Mouse (Mus musculus) liver, embryonic 11.5 days (tissue): ENCODE data around the gene Hspa5. TPM values are rescaled to one million over a fixed set of nuclear protein-coding genes. Genes with fewer than 3 reads are reported as not detected.
"Not testable (repeated sequence)": the region's sequence is repeated elsewhere in the genome, so short reads cannot be mapped to it uniquely, and the experiment has no call there.

Source experiments
- ATAC-seq: fragments of 200-750 bp; cut with Nextera tagmentation; replicated peaks from 2 replicates; pipeline ENCODE4 v1.8.0; 2017; ENCODE audit warnings: moderate number of reproducible peaks, mild to moderate bottlenecking, moderate TSS enrichment, moderate library complexity; ENCODE audit not compliant: low FRiP score
- DNase-seq: peaks from one replicate; pipeline ENCODE4 v3.0.0-alpha.2; 2017; ENCODE audit warnings: low spot score
- H3K27ac ChIP-seq: fragments of 300-500 bp; sonication (generic); 2 replicates; pipeline ENCODE4 v1.5.1; 2014; ENCODE audit warnings: mild to moderate bottlenecking, low read depth, low read length, control low read depth
- H3K27me3 ChIP-seq: fragments of 300-500 bp; sonication (generic); replicated peaks from 2 replicates; pipeline ENCODE4 v1.6.1; 2014; ENCODE audit warnings: low read length, mixed read lengths; ENCODE audit not compliant: control insufficient read depth, insufficient read depth
- H3K36me3 ChIP-seq: fragments of 300-500 bp; sonication (generic); 2 replicates; pipeline ENCODE4 v1.6.1; 2014; ENCODE audit warnings: mild to moderate bottlenecking, low read length, moderate library complexity, mixed read lengths; ENCODE audit not compliant: control insufficient read depth, insufficient read depth
- H3K4me1 ChIP-seq: fragments of 300-500 bp; sonication (generic); replicated peaks from 2 replicates; pipeline ENCODE4 v1.6.1; 2014; ENCODE audit warnings: low read length, mixed read lengths; ENCODE audit not compliant: control insufficient read depth, insufficient read depth
- H3K4me2 ChIP-seq: fragments of 300-500 bp; sonication (generic); 2 replicates; pipeline ENCODE4 v1.6.1; 2014; ENCODE audit warnings: mild to moderate bottlenecking, control low read depth, moderate library complexity
- H3K4me3 ChIP-seq: fragments of 300-500 bp; sonication (generic); 2 replicates; pipeline ENCODE4 v1.5.1; 2014; ENCODE audit warnings: low read depth, low read length, control low read depth
- H3K9ac ChIP-seq: fragments of 300-500 bp; sonication (generic); 2 replicates; pipeline ENCODE4 v1.6.1; 2014; ENCODE audit warnings: low read depth, low read length, control low read depth
- H3K9me3 ChIP-seq: fragments of 300-500 bp; sonication (generic); 2 replicates; pipeline ENCODE4 v1.6.1; 2016; ENCODE audit warnings: low read length, inconsistent platforms, mixed read lengths; ENCODE audit not compliant: control insufficient read depth
- WGBS: fragments of 180-500 bp; shearing (Covaris S2); extraction: QIAGEN DNeasy Blood & Tissue Kit; methylation state at CpG from one replicate; pipeline ENCODE4 v1.1.7; 2014; 5-methylcytosine and 5-hydroxymethylcytosine counted together
- polyA plus RNA-seq: library from polyadenylated mRNA; unstranded; fragments of >200 nt; fragmentation: Nextera tagmentation; extraction: Ambion mirVana; gene quantifications from 2 replicates; pipeline ENCODE4 v1.2.1, GENCODE M21; 2014

Hspa5 gene
- polyA plus RNA-seq, 1 experiment from 2014 or later: 964 TPM

GRCm38 (mm10) chr2:34744476-34744875 lies 27.3 kb upstream of the Hspa5 start:
- Histone ChIP-seq H3K27ac (no peak overlapping the region), H3K27me3 (no peaks in the 10 kb centered on the region), H3K4me3 (no peak overlapping the region), H3K4me2 (no peak overlapping the region), H3K9ac (no peak overlapping the region), H3K4me1 (peaks cover 31% of the 10 kb centered on the region), H3K9me3 (no peaks in the 10 kb centered on the region), H3K36me3 (no peaks in the 10 kb centered on the region; the same call in 1 of the 2 replicates)
- DNase-seq (no peak), ATAC-seq (no peak)
- WGBS: 94% methylated on average over 8 of the region's 8 CpGs

DNA sequence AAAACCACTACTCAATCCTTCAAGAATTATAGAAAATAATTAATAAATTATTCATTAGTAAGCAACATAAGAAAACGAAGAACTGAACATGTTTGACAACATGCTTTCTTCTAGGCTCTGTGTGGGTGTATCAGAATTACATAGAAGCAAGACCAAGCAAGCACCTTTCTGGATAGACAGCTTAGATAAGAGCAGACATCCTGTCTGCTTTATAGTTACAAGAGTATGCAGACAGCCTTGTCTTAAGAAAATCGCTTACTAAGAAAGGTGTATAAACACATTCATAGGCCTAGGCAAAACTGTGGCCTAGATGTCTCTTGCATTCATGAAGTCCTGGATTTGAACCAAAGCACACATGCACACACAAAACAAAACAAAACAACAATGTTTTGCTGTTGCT lies 26.1 kb upstream of the Hspa5 start:
- no peak overlapping the region for H3K9ac ChIP-seq
- H3K9me3 ChIP-seq: no peaks in the 10 kb centered on the region
- no peak for DNase-seq
- no peak overlapping the region for H3K27ac ChIP-seq
- H3K4me1 ChIP-seq: peaks cover 26% of the 10 kb centered on the region
- no peaks in the 10 kb centered on the region; the same call in 1 of the 2 replicates for H3K36me3 ChIP-seq
- no peak overlapping the region for H3K4me2 ChIP-seq
- no peak overlapping the region for H3K4me3 ChIP-seq
- H3K27me3 ChIP-seq: no peaks in the 10 kb centered on the region
- ATAC-seq: no peak
- WGBS: 75% methylated on average over 2 of the region's 2 CpGs

- H3K36me3 ChIP-seq: no peaks in the 10 kb centered on the region; the same call in 1 of the 2 replicates
- 56% methylated on average over 4 of the region's 4 CpGs for WGBS
- H3K4me1 ChIP-seq: peaks cover 30% of the 10 kb centered on the region
- no peaks in the 10 kb centered on the region for H3K27me3 ChIP-seq
- H3K4me3 ChIP-seq: no peak overlapping the region
- H3K4me2 ChIP-seq: peak overlapping the region; percentile 16; the same call in 1 of the 2 replicates
- H3K27ac ChIP-seq: peak overlapping the region; percentile 26
- no peak overlapping the region; the same call in 1 of the 2 replicates for H3K9ac ChIP-seq
- ATAC-seq (no peak), DNase-seq (no peak)
- no peaks in the 10 kb centered on the region for H3K9me3 ChIP-seq
Observed at GRCm38 (mm10) chr2:34748479-34748878, 23.3 kb upstream of the Hspa5 start.

DNA sequence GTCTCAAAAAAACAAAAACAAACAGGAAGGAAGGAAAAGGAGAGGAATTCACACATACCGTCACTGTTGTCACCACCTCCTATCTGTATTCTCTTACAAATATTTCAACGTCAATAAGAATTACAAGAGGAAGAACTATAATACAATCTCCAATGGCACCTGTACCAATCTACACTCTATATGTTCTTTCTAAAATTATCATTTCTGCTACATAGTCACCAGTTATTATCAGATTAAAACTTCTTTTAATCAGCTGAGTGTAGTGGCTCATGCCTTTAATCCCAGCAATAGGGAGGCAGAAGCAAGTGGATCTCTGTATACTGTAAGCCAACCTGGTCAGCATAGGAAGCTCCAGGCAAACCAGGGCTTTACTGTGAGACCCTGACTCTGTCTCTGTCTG lies 21.5 kb upstream of the Hspa5 start:
- no peak for DNase-seq
- H3K4me1 ChIP-seq: peaks cover 30% of the 10 kb centered on the region
- H3K4me3 ChIP-seq: no peak overlapping the region
- no peaks in the 10 kb centered on the region for H3K27me3 ChIP-seq
- no peak for ATAC-seq
- H3K4me2 ChIP-seq: no peak overlapping the region
- H3K36me3 ChIP-seq: no peaks in the 10 kb centered on the region; the same call in 1 of the 2 replicates
- H3K27ac ChIP-seq: no peak overlapping the region
- H3K9ac ChIP-seq: no peak overlapping the region
- no peaks in the 10 kb centered on the region for H3K9me3 ChIP-seq
- 65% methylated on average over 2 of the region's 2 CpGs for WGBS

DNA sequence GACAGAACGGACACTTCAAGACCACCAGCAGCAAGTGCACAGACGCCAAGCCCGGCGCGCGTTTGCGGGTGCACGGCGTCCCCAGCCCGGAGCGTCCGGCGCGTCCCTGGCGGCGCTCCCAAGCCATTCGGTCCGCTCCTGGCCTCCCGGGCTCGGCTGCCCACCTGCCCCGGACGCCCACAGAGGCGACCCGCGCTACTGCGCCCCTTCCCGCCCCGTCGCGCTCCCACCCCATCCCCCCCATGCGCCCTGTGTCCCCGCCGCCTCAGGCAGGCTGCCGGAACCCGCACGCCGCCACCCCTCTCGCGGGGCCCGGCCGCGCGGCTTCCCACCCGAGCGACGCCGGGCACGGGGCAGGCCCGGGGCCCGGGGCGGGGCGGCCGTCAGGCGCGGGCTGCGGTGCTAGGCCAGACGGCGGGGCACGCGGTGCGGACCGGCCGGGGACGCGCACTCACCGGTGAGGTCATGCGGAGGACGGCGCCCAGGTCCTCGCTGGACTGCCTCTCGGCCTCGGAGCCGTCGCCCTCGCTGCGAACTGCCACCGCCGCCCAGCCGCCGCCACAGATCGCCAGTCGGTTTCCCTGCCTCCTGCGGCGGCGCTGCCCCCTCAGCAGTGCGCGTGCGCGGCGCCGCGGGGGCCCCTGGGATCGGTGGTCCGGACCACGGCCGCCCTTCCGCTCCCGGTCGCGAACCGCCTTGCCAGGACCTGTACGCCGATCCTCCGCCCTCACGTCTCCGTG lies 17.8 kb upstream of the Hspa5 start:
- Histone ChIP-seq H3K4me2 (peak overlapping the region; percentile 78), H3K36me3 (no peaks in the 10 kb centered on the region), H3K4me1 (peaks cover 21% of the 10 kb centered on the region), H3K27ac (peak overlapping the region; percentile 96), H3K9ac (peak overlapping the region; percentile 98), H3K4me3 (peak overlapping the region; percentile 96), H3K9me3 (no peaks in the 10 kb centered on the region), H3K27me3 (no peaks in the 10 kb centered on the region)
- peak; percentile 89 for DNase-seq
- ATAC-seq: peak; percentile 91
- under 1% methylated on average over 89 of the region's 106 CpGs for WGBS

DNA sequence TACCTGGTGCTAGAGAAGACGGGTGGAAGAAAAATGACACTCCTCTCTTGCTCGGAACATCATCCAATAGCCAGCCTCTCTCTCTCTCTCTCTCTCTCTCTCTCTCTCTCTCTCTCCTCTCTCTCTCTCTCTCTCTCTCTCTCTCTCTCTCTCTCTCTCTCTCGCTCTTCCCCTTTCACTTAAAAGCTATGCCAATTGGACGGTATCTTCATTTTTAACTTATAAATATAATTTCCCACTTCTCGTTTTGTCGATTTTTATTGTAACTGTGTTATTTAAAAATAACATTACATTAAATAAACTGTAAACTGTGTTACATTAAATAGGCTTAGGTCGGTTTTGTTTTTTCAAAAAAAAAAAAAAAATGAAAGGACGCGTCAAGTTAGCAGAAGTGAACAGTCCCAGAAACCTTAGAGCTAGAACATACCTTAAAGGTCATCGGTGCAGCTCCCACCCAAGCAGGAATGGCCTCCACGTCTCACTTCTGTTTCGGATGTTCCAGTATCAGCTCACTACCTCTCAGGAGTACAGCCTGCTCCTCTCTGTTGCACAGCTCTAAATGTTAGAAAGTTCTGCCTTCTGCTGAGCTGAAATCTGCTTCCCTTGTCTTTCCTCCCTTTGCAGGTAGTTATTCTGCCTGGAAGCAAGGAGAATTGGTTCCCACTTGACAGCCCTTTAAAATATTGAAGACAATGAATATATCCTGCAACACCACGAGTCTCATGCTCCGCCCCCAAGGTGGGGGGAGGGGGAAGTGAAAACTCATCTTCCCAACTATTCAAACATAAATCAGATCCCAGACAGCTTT lies 17.0 kb upstream of the Hspa5 start, which contains the start of gene Gapvd1:
Gapvd1 (minus strand) TSS at position 682 of the 808 bp plus-strand sequence.
- H3K9me3 ChIP-seq: no peaks in the 10 kb centered on the region
- H3K36me3 ChIP-seq: no peaks in the 10 kb centered on the region
- H3K4me2 ChIP-seq: peak within 1 kb of the TSS; percentile 78
- 1% methylated on average over 14 of the region's 14 CpGs for WGBS
- peak within 1 kb of the TSS; percentile 96 for H3K4me3 ChIP-seq
- no peaks in the 10 kb centered on the region for H3K27me3 ChIP-seq
- peak within 1 kb of the TSS; percentile 96 for H3K27ac ChIP-seq
- DNase-seq (peak; percentile 69), ATAC-seq (0 out of 2 replicates have a peak, but pooled peaks have one; percentile 44)
- H3K4me1 ChIP-seq: peaks cover 21% of the 10 kb centered on the region
- peak within 1 kb of the TSS; percentile 98 for H3K9ac ChIP-seq

- H3K9me3 ChIP-seq: no peaks in the 10 kb centered on the region
- no peak overlapping the region for H3K4me3 ChIP-seq
- no peak overlapping the region for H3K27ac ChIP-seq
- no peaks in the 10 kb centered on the region for H3K36me3 ChIP-seq
- WGBS: 67% methylated on average over 1 of the region's 1 CpGs
- no peaks in the 10 kb centered on the region for H3K27me3 ChIP-seq
- no peak overlapping the region for H3K4me2 ChIP-seq
- no peak overlapping the region for H3K9ac ChIP-seq
- ATAC-seq (no peak), DNase-seq (no peak)
- peaks cover 8% of the 10 kb centered on the region for H3K4me1 ChIP-seq
Observed at GRCm38 (mm10) chr2:34757341-34757740, 14.4 kb upstream of the Hspa5 start.

DNA sequence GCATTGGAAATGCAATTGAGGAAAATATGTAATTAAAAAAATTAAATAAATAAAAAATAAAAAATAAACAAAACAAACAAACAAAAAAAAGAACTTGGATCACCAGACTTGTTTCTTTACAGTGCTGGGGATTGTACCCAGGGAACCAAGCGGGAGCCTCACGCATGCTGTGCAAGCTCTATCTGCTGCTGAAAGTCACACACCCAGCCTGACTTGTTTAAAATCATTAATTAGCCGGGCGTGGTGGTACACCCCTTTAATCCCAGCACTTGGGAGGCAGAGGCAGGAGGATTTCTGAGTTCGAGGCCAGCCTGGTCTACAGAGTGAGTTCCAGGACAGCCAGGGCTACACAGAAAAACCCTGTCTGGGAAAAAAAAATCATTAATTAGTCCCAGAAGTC lies 10.5 kb upstream of the Hspa5 start:
- H3K36me3 ChIP-seq, H3K4me2 ChIP-seq, H3K9ac ChIP-seq, H3K27ac ChIP-seq, H3K9me3 ChIP-seq, H3K27me3 ChIP-seq, H3K4me3 ChIP-seq, ATAC-seq, DNase-seq, H3K4me1 ChIP-seq: not testable (repeated sequence)
- WGBS: 85% methylated on average over 5 of the region's 5 CpGs
